Mouse (Mus musculus) intestine, postnatal 0 days (tissue): ENCODE results near the gene Ikzf4. TPM values are rescaled to one million over a fixed set of nuclear protein-coding genes. Genes with fewer than 3 reads are reported as not detected.
A peak's percentile ranks its signal among the peaks of the same experiment; 100 is the strongest.
"Not testable (repeated sequence)": the region's sequence is repeated elsewhere in the genome, so short reads cannot be mapped to it uniquely, and the experiment has no call there.

ENCODE experiments used
- ATAC-seq: fragments of 200-750 bp; cut with Nextera tagmentation; 2 replicates; pipeline ENCODE4 v1.8.0; 2017; ENCODE audit warnings: mild to moderate bottlenecking, moderate TSS enrichment, moderate library complexity
- H3K27ac ChIP-seq: fragments of 300-500 bp; sonication (generic); 2 replicates; pipeline ENCODE4 v1.5.1; 2014; ENCODE audit warnings: mild to moderate bottlenecking, low read depth, low read length, moderate library complexity
- H3K27me3 ChIP-seq: fragments of 300-500 bp; sonication (generic); replicated peaks from 2 replicates; pipeline ENCODE4 v1.6.1; 2014; ENCODE audit warnings: low read length, mixed read lengths; ENCODE audit not compliant: control insufficient read depth, insufficient read depth
- H3K36me3 ChIP-seq: fragments of 300-500 bp; sonication (generic); 2 replicates; pipeline ENCODE4 v1.6.1; 2014; ENCODE audit warnings: mild to moderate bottlenecking, moderate library complexity; ENCODE audit not compliant: control insufficient read depth, insufficient read depth
- H3K4me1 ChIP-seq: fragments of 300-500 bp; sonication (generic); replicated peaks from 2 replicates; pipeline ENCODE4 v1.6.1; 2014; ENCODE audit warnings: antibody characterized with exemption, low read length, mixed read lengths; ENCODE audit not compliant: control insufficient read depth, insufficient read depth
- H3K4me2 ChIP-seq: fragments of 300-500 bp; sonication (generic); replicated peaks from 2 replicates; pipeline ENCODE4 v1.6.1; 2014; ENCODE audit warnings: low read depth, mild to moderate bottlenecking, moderate library complexity
- H3K4me3 ChIP-seq: fragments of 300-500 bp; sonication (generic); 2 replicates; pipeline ENCODE4 v1.5.1; 2014; ENCODE audit warnings: low read depth, low read length
- H3K9ac ChIP-seq: fragments of 300-500 bp; sonication (generic); 2 replicates; pipeline ENCODE4 v1.6.1; 2014; ENCODE audit warnings: mild to moderate bottlenecking, low read depth, low read length
- H3K9me3 ChIP-seq: fragments of 300-500 bp; sonication (generic); 2 replicates; pipeline ENCODE4 v1.6.1; 2016; ENCODE audit warnings: mixed run types; ENCODE audit not compliant: control insufficient read depth
- CTCF ChIP-seq: sonication (generic); IDR thresholded peaks from 2 replicates; pipeline ENCODE4 v1.5.1; 2016; ENCODE audit warnings: low read depth, mild to moderate bottlenecking, control low read depth, antibody characterized with exemption, moderate library complexity
- WGBS: fragments of 180-500 bp; shearing (Covaris S2); extraction: QIAGEN DNeasy Blood & Tissue Kit; methylation state at CpG from one replicate; pipeline ENCODE4 v1.1.7; 2014; 5-methylcytosine and 5-hydroxymethylcytosine counted together
- polyA plus RNA-seq: library from polyadenylated mRNA; unstranded; fragments of >200 nt; fragmentation: Nextera tagmentation; extraction: Ambion mirVana; gene quantifications from 2 replicates; pipeline ENCODE4 v1.2.1, GENCODE M21; 2015

Ikzf4 gene
- polyA plus RNA-seq, 1 experiment from 2014 or later: 0.95 TPM

- no peak for ATAC-seq
- Histone ChIP-seq H3K9me3 (no peaks in the 10 kb centered on the region), H3K4me1 (no peaks in the 10 kb centered on the region), H3K9ac (no peak overlapping the region), H3K27ac (no peak overlapping the region), H3K36me3 (peaks cover 4% of the 10 kb centered on the region), H3K4me3 (no peak overlapping the region), H3K27me3 (no peaks in the 10 kb centered on the region), H3K4me2 (no peak overlapping the region)
- no peak for TF ChIP-seq CTCF
- 91% methylated on average over 1 of the region's 1 CpGs for WGBS
These were observed 27.2 kb downstream of the Ikzf4 start for GRCm38 (mm10) chr10:128618570-128618969.

- 79% methylated on average over 6 of the region's 7 CpGs for WGBS
These were observed 29.9 kb downstream of the Ikzf4 start for GRCm38 (mm10) chr10:128615798-128616448.

GRCm38 (mm10) chr10:128614934-128615333 lies 30.9 kb downstream of the Ikzf4 start:
- no peaks in the 10 kb centered on the region for H3K36me3 ChIP-seq
- H3K9ac ChIP-seq: no peak overlapping the region
- no peak overlapping the region for H3K4me3 ChIP-seq
- WGBS: 60% methylated on average over 3 of the region's 3 CpGs
- TF ChIP-seq CTCF: peak; percentile 54
- no peaks in the 10 kb centered on the region for H3K4me1 ChIP-seq
- no peaks in the 10 kb centered on the region for H3K27me3 ChIP-seq
- no peaks in the 10 kb centered on the region for H3K9me3 ChIP-seq
- ATAC-seq: no peak
- no peak overlapping the region for H3K4me2 ChIP-seq
- H3K27ac ChIP-seq: no peak overlapping the region

More at GRCm38 (mm10) chr10:128615798-128616448, 29.9 kb downstream of the Ikzf4 start:
- H3K4me2 ChIP-seq, H3K4me1 ChIP-seq, H3K27me3 ChIP-seq, H3K9me3 ChIP-seq, H3K9ac ChIP-seq, ATAC-seq, H3K27ac ChIP-seq, H3K36me3 ChIP-seq, H3K4me3 ChIP-seq: not testable (repeated sequence)

GRCm38 (mm10) chr10:128613820-128614219 lies 32.0 kb downstream of the Ikzf4 start:
- not testable (repeated sequence) for H3K4me2 ChIP-seq, H3K27ac ChIP-seq, H3K4me3 ChIP-seq, H3K4me1 ChIP-seq, H3K9me3 ChIP-seq, ATAC-seq, H3K36me3 ChIP-seq, H3K27me3 ChIP-seq, H3K9ac ChIP-seq
- WGBS: 56% methylated on average over 4 of the region's 4 CpGs

DNA sequence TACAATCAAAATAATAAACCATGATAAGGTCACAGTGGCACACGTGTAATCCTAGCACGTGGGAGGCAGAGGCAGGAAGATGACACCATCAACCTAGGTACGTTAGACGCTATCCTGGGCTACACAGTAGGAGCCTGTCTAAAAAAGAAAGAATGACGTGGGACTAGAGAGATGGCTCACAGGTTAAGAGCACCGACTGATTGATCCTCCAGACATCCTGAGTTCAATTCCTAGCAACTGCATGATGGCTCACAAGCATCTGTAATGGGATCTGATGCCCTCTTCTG lies 32.7 kb downstream of the Ikzf4 start:
- Histone ChIP-seq H3K4me2 (peak overlapping the region; percentile 18; the same call in 1 of the 2 replicates), H3K9ac (no peak overlapping the region), H3K27me3 (no peaks in the 10 kb centered on the region), H3K9me3 (no peaks in the 10 kb centered on the region), H3K36me3 (no peaks in the 10 kb centered on the region), H3K27ac (no peak overlapping the region), H3K4me3 (no peak overlapping the region), H3K4me1 (no peaks in the 10 kb centered on the region)
- 0 out of 2 replicates have a peak, but pooled peaks have one; percentile 16 for ATAC-seq
- TF ChIP-seq CTCF: no peak
- WGBS: 40% methylated on average over 6 of the region's 6 CpGs

DNA sequence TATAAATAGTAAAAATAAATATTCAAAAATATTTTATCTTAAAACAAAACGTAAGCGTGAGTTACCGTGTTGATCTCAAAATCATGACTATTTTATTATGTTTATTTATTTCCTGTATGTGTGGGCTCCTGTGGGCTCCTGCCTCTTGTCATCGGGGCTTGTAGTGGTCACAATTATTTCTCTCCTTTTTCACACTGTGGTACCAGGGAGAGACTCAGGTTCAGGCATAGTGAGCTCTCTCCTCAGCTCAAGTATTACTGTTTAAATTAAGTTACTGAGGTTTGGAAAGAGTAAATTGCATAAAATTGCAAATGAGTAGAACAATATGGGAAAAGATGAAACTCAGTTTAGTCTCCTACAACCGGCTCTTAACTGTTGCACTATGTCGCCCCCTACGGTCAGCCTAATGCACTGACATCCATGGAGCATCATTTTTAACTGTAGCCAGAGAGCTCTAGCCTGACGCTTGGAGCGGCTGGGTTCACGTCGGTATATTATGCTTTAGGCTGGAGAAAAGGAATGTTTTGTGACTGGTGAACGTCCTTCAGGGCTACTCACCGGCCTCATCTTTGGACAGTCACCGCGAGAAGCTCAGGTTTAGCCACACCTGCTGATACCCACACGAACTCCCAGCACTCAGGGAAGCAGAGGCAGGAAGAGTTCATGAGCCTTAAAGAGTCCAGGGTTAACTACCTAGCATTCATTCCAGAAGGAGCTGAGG lies 33.2 kb downstream of the Ikzf4 start:
- Histone ChIP-seq H3K36me3 (no peaks in the 10 kb centered on the region), H3K9me3 (no peaks in the 10 kb centered on the region), H3K4me2 (peak overlapping the region; percentile 18; the same call in 1 of the 2 replicates), H3K27ac (no peak overlapping the region), H3K9ac (no peak overlapping the region), H3K27me3 (no peaks in the 10 kb centered on the region), H3K4me3 (no peak overlapping the region), H3K4me1 (no peaks in the 10 kb centered on the region)
- TF ChIP-seq CTCF: peak; percentile 91
- WGBS: 14% methylated on average over 16 of the region's 16 CpGs
- peak; percentile 50; the same call in 1 of the 2 replicates for ATAC-seq
